Mouse (Mus musculus): Measurements from ENCODE around the gene Gabarapl1.

Gene Gabarapl1

GRCm38 (mm10) chr6:129534627-129535190 is 1.7 kb downstream of the Gabarapl1 start:
- no peak for DNase-seq (ENCODE audit: low read depth, low spot score)

- DNase-seq (ENCODE audit: low read depth, low spot score): no peak
Measured at GRCm38 (mm10) chr6:129535723-129536122, 2.8 kb downstream of the Gabarapl1 start.

- DNase-seq (ENCODE audit: low read depth, low spot score): no peak
Measured at GRCm38 (mm10) chr6:129538555-129538954, 5.6 kb downstream of the Gabarapl1 start.

GRCm38 (mm10) chr6:129541931-129542330 is 9.0 kb downstream of the Gabarapl1 start:
- no peak for DNase-seq (ENCODE audit: low read depth, low spot score)

GRCm38 (mm10) chr6:129542540-129542939 is 9.6 kb downstream of the Gabarapl1 start:
- no peak for DNase-seq (ENCODE audit: low read depth, low spot score)

GRCm38 (mm10) chr6:129543709-129544606 is 11.0 kb downstream of the Gabarapl1 start:
- peak; percentile 45 for DNase-seq (ENCODE audit: low read depth, low spot score)

GRCm38 (mm10) chr6:129547277-129547676 is 14.3 kb downstream of the Gabarapl1 start:
- no peak for DNase-seq (ENCODE audit: low read depth, low spot score)

GRCm38 (mm10) chr6:129548009-129548408 is 15.0 kb downstream of the Gabarapl1 start:
- DNase-seq (ENCODE audit: low read depth, low spot score): no peak

GRCm38 (mm10) chr6:129557298-129558023 is 24.5 kb downstream of the Gabarapl1 start:
- DNase-seq (ENCODE audit: low read depth, low spot score): no peak

- peak; percentile 42 for DNase-seq (ENCODE audit: low read depth, low spot score)
Measured at GRCm38 (mm10) chr6:129558946-129559640, 26.1 kb downstream of the Gabarapl1 start.

- no peak for DNase-seq (ENCODE audit: low read depth, low spot score)
Measured at GRCm38 (mm10) chr6:129559641-129560027, 26.7 kb downstream of the Gabarapl1 start.

GRCm38 (mm10) chr6:129565257-129565656 is 32.3 kb downstream of the Gabarapl1 start:
- no peak for DNase-seq (ENCODE audit: low read depth, low spot score)

GRCm38 (mm10) chr6:129575315-129575714 is 42.4 kb downstream of the Gabarapl1 start:
- DNase-seq (ENCODE audit: low read depth, low spot score): no peak

GRCm38 (mm10) chr6:129577605-129578004 is 44.6 kb downstream of the Gabarapl1 start, which contains the start of gene Klre1:
Gene Klre1, plus strand, starts transcription at chr6:129577905.
- DNase-seq (ENCODE audit: low read depth, low spot score): no peak

- no peak for DNase-seq (ENCODE audit: low read depth, low spot score)
Measured at GRCm38 (mm10) chr6:129581274-129581673, 48.3 kb downstream of the Gabarapl1 start.

- DNase-seq (ENCODE audit: low read depth, low spot score): no peak
Measured at GRCm38 (mm10) chr6:129581896-129582295, 48.9 kb downstream of the Gabarapl1 start.

- no peak for DNase-seq (ENCODE audit: low read depth, low spot score)
Measured at GRCm38 (mm10) chr6:129583014-129583413, 50.1 kb downstream of the Gabarapl1 start.

- DNase-seq (ENCODE audit: low read depth, low spot score): no peak
Measured at GRCm38 (mm10) chr6:129591508-129591907, 58.5 kb downstream of the Gabarapl1 start, which contains the start of gene Klrd1. Gene Klrd1, plus strand, starts transcription at chr6:129591782.
